Mouse (Mus musculus): ENCODE results near the gene Veph1.

Veph1 gene

GRCm38 (mm10) chr3:66101074-66101473 lies 195.6 kb downstream of the Veph1 start:
- no peak for DNase-seq

DNA sequence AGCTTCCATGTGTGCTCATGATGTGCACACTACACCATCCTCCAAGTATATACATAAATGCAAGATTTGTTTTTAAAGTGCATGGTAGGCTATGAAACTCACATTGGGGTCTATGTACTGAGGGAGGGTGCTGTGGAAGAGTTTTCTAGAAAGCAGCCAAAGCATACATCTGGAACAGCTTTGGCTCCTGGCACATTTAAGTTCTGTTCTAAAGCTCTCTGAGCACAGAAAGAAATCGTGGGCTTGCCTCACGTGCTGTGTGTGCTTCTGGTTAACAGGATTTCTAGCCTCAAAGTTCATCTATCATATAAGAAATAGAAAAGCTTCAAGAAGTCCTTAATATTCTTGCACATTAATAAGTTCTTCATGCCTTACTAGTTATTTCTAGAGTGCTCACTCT lies 204.9 kb downstream of the Veph1 start:
- no peak for DNase-seq

DNA sequence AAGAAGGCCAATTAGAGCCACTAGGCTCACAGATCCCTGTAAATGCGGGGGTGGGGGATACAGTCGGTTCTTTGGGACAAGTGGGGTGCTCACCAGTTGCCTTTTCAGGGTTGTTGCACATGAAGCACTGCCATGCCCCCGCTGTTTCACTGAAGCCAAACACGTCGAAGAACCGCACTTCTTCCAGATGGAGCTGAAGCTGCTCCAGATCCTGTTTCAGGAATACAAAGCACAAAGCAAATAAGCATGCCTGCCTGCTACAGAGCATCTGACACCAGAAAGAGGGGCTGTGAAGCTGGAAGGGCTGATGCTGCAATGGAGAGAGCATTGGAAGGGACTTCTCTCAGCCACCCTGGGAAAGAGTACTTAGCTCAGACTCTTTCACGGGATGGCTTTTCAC lies 209.0 kb downstream of the Veph1 start:
- DNase-seq, result no peak

GRCm38 (mm10) chr3:66083856-66084255 lies 212.8 kb downstream of the Veph1 start:
- no peak for DNase-seq

DNA sequence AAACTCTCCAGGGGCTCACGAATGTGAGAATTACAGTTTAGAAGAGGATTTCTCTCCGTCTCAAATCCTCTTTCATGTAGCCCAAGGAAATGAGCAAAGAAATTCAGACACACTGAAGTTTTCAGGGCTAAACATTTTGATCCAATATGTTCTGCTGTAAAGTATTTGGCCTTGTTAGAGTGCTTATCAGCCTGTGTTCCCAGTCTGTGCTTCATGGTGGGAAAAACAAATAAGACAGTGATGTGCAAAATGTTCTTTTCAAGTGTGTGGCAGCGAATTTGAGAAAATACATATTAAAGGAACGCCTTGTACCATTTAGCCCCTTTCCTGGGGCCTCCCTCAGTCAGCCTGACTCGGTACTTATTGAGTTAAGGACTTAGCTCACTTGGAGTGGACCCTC lies 213.2 kb downstream of the Veph1 start:
- no peak for DNase-seq

- no peak for DNase-seq
Observed at GRCm38 (mm10) chr3:66082975-66083374, 213.7 kb downstream of the Veph1 start.

GRCm38 (mm10) chr3:66081363-66081736 lies 215.3 kb downstream of the Veph1 start:
- DNase-seq, result no peak

DNA sequence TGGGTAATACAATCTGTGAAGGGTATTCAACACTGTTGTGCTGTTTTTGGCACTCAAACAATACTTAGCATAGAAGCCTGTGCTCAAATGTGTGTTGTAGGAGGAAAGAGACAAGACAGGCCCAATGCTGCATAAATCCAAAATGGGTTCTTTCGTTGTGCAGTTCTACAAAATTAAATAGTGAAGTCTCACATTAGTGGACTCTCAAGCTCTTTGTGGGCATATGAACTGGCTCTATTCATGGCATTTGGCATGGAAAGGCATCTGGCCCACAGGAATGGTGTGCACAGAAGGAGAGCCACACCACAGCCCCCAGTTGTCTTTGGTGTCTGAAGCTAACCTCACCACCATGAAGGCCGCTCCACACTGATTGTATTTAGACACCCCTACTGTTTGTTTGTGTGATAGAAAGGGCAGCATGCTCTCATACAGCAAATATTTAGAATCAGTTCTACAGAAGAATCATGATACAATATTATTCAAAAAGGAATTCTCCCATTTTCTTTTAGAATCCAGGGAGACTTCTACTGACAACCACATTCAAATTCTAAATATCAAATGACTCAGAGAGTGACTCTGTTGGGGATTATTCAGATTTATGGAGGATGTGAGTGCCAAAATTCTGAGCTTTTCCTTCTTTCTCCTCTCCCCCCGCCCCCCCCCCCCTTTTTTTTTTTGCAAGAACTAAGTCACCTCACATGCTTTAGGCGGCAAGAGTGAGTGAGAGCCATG lies 215.8 kb downstream of the Veph1 start:
- no peak for DNase-seq

DNA sequence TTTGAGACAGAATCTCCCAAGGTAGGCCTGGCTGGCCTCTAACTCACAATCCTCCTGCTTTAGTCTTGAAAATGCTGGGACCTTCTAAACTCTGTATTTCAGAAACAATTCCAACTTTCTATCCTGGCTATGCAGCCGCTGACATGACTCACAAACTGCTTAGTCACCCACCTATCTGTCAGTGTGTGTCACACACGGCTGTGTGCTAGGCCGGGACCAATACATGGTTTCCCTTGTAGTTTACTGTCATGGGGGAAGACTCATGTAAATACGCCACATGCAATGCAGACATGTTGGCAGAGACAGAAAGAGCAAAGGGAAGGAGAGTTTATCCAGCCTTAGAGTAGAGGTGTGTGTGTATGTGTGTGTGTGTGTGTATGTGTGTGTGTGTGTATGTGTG lies 216.8 kb downstream of the Veph1 start:
- no peak for DNase-seq

DNA sequence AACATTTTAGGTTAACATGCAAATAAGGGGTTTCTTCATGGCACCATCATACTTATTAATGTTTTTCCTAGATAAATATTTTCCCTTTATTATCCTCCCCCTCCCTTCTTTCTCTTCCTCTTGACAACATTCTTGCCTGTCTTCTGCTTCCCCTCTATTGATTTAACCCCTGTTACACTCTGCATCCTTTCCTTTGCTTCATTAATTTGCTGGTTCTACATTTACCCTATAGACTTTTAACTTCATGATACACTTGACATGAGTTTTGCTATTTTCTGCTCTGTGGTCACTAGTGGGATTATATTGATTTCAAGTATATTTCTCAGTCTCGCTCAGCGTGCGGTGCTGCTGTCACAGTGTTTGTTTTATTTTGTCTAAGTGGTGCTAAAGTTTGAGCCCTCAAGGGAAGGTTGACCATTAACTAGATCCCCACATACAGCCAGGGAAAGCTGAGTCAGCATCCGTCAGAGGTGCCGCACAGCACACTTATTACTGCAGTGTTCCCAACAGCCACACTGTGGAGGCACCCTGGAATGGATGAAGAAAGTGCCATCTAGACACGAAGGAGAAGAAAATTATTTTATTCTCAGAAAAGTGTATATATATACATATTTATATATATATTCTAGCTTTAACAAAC lies 217.6 kb downstream of the Veph1 start:
- peak; percentile 51 to 65 for DNase-seq

DNA sequence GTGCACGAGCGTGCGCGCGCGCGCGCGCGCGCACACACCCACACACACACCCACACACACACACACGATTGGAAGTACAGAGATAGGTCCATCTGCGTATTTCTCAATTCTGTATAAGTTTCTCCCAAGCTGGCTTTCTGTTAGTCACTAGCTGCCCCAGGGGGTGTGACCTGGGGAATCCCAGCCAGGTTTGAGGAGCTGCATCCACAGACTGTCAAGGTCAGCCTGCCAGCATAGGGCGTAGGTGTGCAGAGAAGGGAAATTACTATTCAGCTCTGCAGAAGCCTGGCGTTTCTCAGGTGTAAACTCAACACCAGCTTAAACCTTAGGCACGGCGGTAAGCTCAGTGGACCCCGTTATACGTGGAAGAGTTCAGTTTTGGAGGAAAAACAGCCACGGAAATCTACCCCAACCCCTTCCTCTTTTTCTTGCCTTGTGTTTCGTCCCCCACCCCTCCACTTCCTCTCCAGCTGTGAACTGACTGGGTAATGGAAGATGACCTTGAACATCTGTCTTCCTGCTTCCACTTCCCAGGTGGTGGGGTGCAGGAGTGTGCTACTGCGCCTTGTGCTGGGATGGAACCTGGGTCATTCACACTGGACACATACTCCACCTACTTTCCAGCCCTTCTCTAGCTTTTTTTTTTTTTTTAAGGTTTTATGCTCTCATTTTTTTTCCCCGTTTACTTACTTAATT lies 218.5 kb downstream of the Veph1 start:
- DNase-seq, result peak in 1 of 2 experiments; percentile 40

GRCm38 (mm10) chr3:66070274-66070673 lies 226.4 kb downstream of the Veph1 start:
- no peak for DNase-seq

DNA sequence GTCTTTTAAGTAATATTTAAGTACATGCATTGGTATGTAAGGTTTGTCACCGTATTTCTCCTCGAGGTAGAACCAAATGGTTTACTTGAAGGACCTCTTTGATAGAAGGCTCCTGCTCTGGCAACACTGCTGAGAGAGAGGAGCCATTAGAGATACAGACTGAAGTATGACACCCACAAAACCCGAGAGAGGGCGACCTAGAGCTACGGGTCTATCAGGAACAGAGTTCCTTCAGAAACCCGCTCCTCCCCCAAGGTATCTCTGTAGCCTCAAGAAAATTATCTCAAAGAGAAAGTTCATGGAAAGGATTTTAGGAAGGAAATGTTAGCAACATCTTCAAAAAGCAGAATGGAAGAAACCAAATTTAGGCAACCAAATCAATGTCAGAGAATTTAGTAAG lies 232.8 kb downstream of the Veph1 start:
- peak in 1 of 2 experiments; percentile 21 for DNase-seq

DNA sequence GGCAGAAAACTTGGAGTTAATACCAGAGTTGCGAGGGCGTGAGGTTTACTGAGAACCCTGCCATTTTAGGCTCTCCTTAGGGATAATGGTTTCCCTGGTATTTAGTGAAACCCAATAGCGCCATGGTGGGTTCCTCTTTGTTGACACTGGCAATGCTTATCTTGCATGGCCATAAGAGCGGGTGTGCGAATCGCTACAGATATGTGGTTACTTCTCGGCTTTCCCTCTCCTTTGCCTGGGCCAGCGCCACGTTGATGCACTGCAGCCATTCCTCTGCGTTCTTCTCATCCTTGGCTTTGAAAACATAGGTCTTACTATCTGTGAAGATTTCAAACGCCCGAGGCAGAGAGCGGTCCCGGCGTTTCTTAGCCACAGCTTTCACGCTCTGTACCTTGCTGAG lies 239.7 kb downstream of the Veph1 start:
- DNase-seq, result no peak

DNA sequence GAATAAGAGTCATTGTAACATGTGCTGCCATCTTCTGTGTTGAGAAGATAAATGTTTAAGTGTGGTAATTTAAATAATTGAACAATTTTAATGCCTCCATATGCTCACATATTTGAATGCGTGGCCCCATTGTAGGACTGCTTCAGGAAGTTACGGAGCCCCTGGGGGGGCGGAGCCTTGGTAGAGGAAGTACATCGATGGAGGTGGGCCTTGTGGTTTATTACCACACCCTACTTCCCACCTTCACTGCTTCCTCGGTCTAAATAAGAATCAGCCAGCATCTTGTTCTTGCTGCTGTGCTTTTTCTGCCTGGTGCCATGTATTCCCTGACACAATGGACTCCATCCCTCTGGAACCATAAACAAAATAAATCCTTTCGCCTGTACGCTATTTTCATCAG lies 241.0 kb downstream of the Veph1 start:
- no peak for DNase-seq

GRCm38 (mm10) chr3:66050092-66050886 lies 246.3 kb downstream of the Veph1 start:
- DNase-seq, result no peak

DNA sequence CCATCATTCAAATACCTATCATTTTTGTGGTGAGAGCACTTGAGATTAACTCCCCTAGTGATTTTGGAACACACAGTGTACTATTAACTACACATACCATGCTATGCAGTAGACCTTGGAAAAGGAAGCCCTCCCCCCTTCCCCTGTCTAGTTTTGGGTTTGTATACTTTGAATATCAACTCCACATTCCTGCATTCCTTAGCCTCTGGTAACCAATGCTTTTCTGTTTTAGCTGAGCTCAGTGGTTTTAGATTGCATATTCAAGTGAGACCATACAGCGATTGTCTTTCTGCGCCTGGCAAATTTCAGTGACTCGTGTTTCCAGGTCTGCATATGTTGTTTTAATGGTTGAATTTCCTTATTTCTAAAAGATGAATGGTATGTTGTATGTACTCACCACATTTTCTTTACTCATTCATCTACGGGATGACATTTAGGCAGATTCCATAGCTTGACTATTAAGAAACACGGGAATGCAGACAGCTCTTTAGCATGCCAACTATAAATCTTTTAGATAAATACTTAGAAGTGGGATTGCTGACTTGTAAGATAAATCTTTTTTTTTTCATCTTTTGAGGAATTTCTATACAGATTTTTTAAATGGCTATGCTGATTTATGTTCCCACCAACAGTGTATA lies 255.7 kb downstream of the Veph1 start:
- DNase-seq, result no peak

- DNase-seq, result no peak
Observed at GRCm38 (mm10) chr3:66035226-66035625, 261.4 kb downstream of the Veph1 start.

- peak; percentile 3 to 4 for DNase-seq
Observed at GRCm38 (mm10) chr3:66033346-66033745, 263.3 kb downstream of the Veph1 start.

DNA sequence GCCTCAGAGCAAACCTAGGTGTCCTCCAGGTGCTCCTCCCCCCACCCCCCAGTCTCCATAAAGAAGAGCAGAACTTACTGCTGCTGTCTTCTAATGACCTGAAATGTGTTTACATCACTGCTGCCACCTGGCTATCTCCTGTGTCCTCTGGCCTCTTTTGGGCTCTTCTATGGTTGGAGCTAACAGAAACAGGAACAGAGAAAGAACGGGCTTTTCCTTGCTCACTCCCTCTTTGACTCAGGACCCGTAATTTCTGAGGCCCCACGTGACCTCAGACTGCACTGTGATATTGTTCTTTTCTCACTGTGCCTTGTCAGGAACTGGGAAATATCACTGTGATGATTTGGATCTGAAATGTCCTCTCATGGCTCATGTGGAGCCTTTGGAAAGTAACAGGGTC lies 271.2 kb downstream of the Veph1 start:
- no peak for DNase-seq

GRCm38 (mm10) chr3:66024220-66024792 lies 272.3 kb downstream of the Veph1 start:
- no peak for DNase-seq

- DNase-seq, result no peak
Observed at GRCm38 (mm10) chr3:66019171-66019570, 277.5 kb downstream of the Veph1 start.
